Mouse (Mus musculus) regulatory T cell (primary cell): Measurements from ENCODE around the gene Gm14434.
"Not testable (repeated sequence)": the region's sequence is repeated elsewhere in the genome, so short reads cannot be mapped to it uniquely, and the experiment has no call there.

Experiments
- in situ Hi-C: fragments of 300-600 bp; cut with MboI, MseI; formaldehyde crosslinking; loops from one replicate; pipeline ENCODE4 v1.15.1; 2025; ENCODE audit warnings: high pct_unique_total_duplicates

Gene Gm14434

DNA sequence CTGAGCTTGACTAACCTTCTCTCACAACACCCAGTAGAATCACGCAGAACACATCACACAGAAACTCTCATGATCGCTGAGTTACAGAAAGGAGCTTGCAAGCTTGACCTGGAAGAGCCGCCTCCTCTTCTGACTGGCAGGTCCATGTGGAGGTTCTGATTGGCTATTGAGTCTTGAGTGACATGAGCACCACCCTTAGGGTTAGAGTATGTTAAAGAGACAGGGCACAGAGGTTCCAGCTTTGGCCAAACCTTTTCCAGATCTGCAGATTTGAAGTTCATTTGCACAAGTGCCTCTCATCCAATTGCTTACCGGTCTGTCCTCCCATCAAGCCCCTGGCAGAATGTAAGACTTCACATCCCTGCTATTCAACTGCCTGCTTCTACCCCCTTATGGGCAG lies at the start of gene Gm14434:
Gene Gm14434 (minus strand): TSS at position 101 of the 400 bp plus-strand sequence.
- in situ Hi-C loops, result not testable (repeated sequence)

DNA sequence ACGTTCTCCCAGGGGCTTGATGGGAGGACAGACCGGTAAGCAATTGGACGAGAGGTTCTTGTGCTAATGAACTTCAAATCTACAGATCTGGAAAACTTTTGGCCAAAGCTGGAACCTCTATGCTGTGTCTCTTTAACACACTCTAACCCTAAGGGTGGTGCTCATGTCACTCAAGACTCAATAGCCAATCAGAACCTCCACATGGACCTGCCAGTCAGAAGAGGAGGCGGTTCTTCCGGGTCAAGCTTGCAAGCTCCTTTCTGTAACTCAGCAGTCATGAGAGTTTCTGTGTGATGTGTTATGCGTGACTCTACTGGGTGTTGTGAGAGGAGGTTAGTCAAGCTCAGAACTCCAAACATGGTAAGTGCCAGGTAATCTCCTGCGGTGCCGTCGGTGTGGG lies 34.2 kb upstream of the Gm14434 start, which contains the start of gene Zfp967:
Gene Zfp967 (plus strand): TSS at position 301 of the 400 bp plus-strand sequence.
- in situ Hi-C loops, result not testable (repeated sequence)

DNA sequence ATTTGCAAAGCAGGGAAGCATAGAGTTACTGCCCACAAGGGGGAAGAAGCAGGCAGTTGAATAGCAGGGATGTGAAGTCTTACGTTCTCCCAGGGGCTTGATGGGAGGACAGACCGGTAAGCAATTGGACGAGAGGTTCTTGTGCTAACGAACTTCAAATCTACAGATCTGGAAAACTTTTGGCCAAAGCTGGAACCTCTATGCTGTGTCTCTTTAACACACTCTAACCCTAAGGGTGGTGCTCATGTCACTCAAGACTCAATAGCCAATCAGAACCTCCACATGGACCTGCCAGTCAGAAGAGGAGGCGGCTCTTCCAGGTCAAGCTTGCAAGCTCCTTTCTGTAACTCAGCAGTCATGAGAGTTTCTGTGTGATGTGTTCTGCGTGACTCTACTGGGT lies 63.3 kb downstream of the Gm14434 start, which contains the start of gene Gm14435:
Gene Gm14435 (plus strand): TSS at position 301 of the 400 bp plus-strand sequence.
- in situ Hi-C loops, result not testable (repeated sequence)
